Mouse (Mus musculus) neural tube, embryonic 12.5 days (tissue): ENCODE results near the gene Ccdc183. TPM values are rescaled to one million over a fixed set of nuclear protein-coding genes. Genes with fewer than 3 reads are reported as not detected.

Experiments used
- ATAC-seq: fragments of 200-750 bp; cut with Nextera tagmentation; 2 replicates; pipeline ENCODE4 v1.8.0; 2017; ENCODE audit warnings: low read depth, mild to moderate bottlenecking, moderate TSS enrichment, moderate library complexity; ENCODE audit not compliant: low FRiP score
- H3K27ac ChIP-seq: fragments of 300-500 bp; sonication (generic); 2 replicates; pipeline ENCODE4 v1.5.1; 2016
- H3K27me3 ChIP-seq: fragments of 300-500 bp; sonication (generic); replicated peaks from 2 replicates; pipeline ENCODE4 v1.6.1; 2016; ENCODE audit warnings: mild to moderate bottlenecking
- H3K36me3 ChIP-seq: fragments of 300-500 bp; sonication (generic); 2 replicates; pipeline ENCODE4 v1.6.1; 2016; ENCODE audit warnings: mild to moderate bottlenecking
- H3K4me1 ChIP-seq: fragments of 300-500 bp; sonication (generic); 2 replicates; pipeline ENCODE4 v1.6.1; 2016
- H3K4me2 ChIP-seq: fragments of 300-500 bp; sonication (generic); replicated peaks from 2 replicates; pipeline ENCODE4 v1.6.1; 2016; ENCODE audit warnings: mild to moderate bottlenecking
- H3K4me3 ChIP-seq: fragments of 300-500 bp; sonication (generic); 2 replicates; pipeline ENCODE4 v1.5.1; 2016
- H3K9ac ChIP-seq: fragments of 300-500 bp; sonication (generic); 2 replicates; pipeline ENCODE4 v1.6.1; 2016; ENCODE audit warnings: mild to moderate bottlenecking
- H3K9me3 ChIP-seq: fragments of 300-500 bp; sonication (generic); 2 replicates; pipeline ENCODE4 v1.6.1; 2016; ENCODE audit warnings: mild to moderate bottlenecking
- WGBS: fragments of 180-500 bp; shearing (Covaris S2); methylation state at CpG from one replicate; pipeline ENCODE4 v1.1.7; 2016; 5-methylcytosine and 5-hydroxymethylcytosine counted together
- polyA plus RNA-seq: library from polyadenylated mRNA; unstranded; fragments of >200 nt; fragmentation: Nextera tagmentation; extraction: Ambion mirVana; gene quantifications from 2 replicates; pipeline ENCODE4 v1.2.1, GENCODE M21; 2016

Gene Ccdc183
- 0.26 and 0.30 TPM in 2 replicates for polyA plus RNA-seq

DNA sequence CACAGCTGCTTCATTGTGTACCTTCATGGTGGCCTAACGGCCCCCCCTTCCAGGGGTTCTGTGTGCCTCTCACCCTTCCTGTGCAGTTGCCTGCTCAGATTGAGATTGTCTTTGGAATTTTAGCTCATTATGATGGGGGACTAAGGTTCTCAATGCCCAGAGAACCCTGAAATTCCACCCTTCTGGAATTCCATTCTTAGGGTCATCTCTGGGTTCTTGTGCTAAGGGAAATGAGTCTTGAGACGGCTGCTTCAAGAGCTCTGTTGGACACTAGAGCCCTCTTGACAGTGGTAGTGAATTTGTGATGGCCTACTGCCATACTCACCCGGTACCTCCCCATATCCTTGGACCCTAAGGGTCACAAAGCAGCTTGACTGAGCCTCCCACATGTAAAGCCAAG is at the start of gene Ccdc183:
TSS of gene Ccdc183 (minus strand) at position 101 of the 400 bp plus-strand sequence.
- peaks cover 40% of the 10 kb centered on the region for H3K27me3 ChIP-seq
- WGBS = 82% methylated on average over 3 of the region's 3 CpGs
- H3K9me3 ChIP-seq = no peaks in the 10 kb centered on the region
- H3K9ac ChIP-seq = 0 out of 2 replicates have a peak within 1 kb of the TSS, but pooled peaks have one; percentile 6
- H3K27ac ChIP-seq = no peak within 1 kb of the TSS
- H3K4me2 ChIP-seq = 0 out of 2 replicates have a peak within 1 kb of the TSS, but pooled peaks have one; percentile 24
- no peak for ATAC-seq
- peaks cover 16% of the 10 kb centered on the region for H3K4me1 ChIP-seq
- no peaks in the 10 kb centered on the region for H3K36me3 ChIP-seq
- no peak within 1 kb of the TSS for H3K4me3 ChIP-seq

DNA sequence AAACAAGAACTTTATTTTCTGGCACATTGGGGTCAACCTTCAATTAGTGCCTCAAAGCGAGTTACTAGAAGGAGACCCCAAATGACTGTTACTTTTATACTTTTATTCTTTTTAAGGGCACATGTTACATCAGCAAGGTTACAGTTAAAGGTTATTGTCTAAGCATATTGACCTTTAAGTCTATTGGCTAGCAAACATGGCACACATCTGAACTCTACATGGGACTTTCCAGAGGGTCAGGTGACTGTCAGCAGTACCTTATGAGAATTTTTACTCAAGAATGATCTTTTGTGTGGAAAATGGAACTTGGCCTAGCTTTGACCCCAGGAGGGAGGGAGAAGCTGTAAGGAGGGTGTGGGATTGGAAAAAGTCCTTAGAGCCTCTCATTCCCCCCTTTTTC is 49.0 kb upstream of the Ccdc183 start:
- WGBS = 74% methylated on average over 1 of the region's 1 CpGs
- Histone ChIP-seq H3K9me3 (no peaks in the 10 kb centered on the region), H3K4me1 (no peaks in the 10 kb centered on the region), H3K9ac (no peak overlapping the region), H3K4me3 (no peak overlapping the region), H3K27ac (no peak overlapping the region), H3K36me3 (no peaks in the 10 kb centered on the region), H3K4me2 (no peak overlapping the region), H3K27me3 (no peaks in the 10 kb centered on the region)
- no peak for ATAC-seq

DNA sequence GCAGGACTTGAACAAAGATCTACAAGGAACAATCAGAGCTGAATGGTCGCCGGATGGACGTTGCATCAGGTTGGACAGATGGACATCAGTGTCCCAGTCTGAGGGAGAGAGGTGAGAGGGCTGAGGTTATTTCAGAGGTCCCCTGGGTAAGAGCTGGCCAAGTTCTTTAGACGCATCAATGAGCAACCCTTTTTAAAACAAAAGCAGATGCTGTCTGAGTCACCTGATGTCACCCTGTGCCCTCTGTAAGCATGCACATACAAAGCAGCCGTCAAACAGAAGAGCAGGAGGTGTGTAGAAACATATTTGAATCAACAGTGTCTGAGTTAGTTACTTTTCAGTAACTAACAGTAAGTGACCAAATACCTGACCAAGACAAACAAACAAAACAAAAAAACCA is 46.6 kb upstream of the Ccdc183 start:
- H3K4me3 ChIP-seq = no peak overlapping the region
- no peak overlapping the region for H3K27ac ChIP-seq
- 84% methylated on average over 5 of the region's 5 CpGs for WGBS
- no peak overlapping the region for H3K9ac ChIP-seq
- H3K36me3 ChIP-seq = no peaks in the 10 kb centered on the region
- no peaks in the 10 kb centered on the region for H3K27me3 ChIP-seq
- no peak overlapping the region for H3K4me2 ChIP-seq
- ATAC-seq = no peak
- no peaks in the 10 kb centered on the region for H3K9me3 ChIP-seq
- no peaks in the 10 kb centered on the region for H3K4me1 ChIP-seq

DNA sequence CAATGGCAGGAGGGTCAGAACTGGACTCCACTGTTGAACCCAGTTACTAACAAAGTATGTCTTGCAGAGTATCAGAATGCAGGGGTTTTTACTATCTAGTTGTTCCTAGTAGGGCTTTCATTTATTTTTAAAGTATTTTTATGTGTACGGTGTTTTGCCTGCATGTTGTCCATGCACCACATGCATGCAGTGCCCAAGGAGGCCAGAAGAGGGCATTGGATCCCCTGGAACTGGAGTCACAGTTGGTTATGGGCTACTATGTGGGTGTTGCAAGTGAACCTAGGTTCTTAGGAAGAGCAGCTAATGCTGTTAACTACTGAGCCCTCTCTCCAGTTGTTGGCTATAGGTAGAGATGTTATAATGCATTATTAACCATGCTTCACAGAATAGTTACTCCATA is 46.0 kb upstream of the Ccdc183 start:
- no peaks in the 10 kb centered on the region for H3K4me1 ChIP-seq
- ATAC-seq = no peak
- no peak overlapping the region for H3K27ac ChIP-seq
- H3K9me3 ChIP-seq = no peaks in the 10 kb centered on the region
- H3K27me3 ChIP-seq = no peaks in the 10 kb centered on the region
- no peak overlapping the region for H3K4me3 ChIP-seq
- no peaks in the 10 kb centered on the region for H3K36me3 ChIP-seq
- no peak overlapping the region for H3K4me2 ChIP-seq
- H3K9ac ChIP-seq = no peak overlapping the region
- 76% methylated on average over 1 of the region's 1 CpGs for WGBS

DNA sequence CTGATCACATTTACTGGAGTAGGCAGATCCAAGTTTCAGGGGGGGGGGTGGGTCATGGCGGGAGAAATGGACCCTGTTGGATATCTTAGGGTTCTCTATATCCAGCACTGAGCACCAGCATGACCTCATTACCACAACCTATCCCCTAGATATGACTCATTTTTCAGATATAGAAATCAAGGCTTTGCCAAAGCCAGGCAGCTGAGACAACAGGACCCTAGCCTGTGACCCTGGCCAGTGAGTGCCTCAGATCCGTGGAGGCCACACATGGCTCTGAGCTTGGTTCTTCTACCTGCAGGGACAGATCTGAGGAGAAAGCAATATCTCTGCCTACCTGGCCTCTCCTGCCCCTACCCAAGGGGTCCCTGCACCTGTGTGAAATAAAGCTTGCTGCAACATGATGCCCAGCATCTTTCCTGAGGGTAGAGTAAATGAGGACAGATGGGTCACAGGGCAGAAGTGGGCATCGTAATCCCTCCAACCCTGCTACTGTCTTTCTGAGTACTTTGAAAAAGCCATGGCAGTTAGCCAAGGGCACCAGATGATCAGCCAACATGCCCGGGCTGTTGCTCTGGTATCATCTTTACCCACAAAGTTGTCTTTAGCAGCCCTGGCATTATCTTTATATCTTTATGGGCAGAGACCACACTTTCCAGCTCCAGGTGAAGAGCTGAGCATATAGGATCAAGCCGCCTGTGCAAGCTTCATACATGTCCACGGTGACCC is 43.9 kb upstream of the Ccdc183 start:
- Histone ChIP-seq H3K4me2 (no peak overlapping the region), H3K27ac (no peak overlapping the region), H3K36me3 (no peaks in the 10 kb centered on the region), H3K9ac (no peak overlapping the region), H3K9me3 (no peaks in the 10 kb centered on the region), H3K4me1 (no peaks in the 10 kb centered on the region), H3K4me3 (no peak overlapping the region), H3K27me3 (no peaks in the 10 kb centered on the region)
- 82% methylated on average over 6 of the region's 6 CpGs for WGBS
- ATAC-seq = no peak

DNA sequence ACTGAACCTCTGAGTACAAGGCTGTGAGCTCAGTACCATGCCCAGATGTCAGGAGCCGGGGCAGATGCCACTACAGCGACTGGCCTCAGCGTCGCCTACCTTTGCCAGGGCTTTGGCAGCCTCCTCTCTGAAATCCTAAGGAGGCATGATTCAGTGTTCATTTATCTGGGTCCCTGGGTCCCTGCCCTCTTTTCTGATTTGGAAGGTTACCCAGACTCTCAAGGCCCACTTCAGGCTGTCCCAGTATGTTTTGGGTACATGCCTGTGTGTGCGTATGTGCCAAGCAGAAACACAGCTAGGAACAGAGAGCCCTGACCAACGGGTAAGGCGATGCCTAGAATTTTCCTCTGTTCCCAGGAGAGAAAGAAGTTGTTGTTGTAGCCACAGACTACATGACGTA is 42.8 kb upstream of the Ccdc183 start:
- 83% methylated on average over 8 of the region's 8 CpGs for WGBS
- no peaks in the 10 kb centered on the region for H3K27me3 ChIP-seq
- H3K4me3 ChIP-seq = no peak overlapping the region
- H3K4me1 ChIP-seq = no peaks in the 10 kb centered on the region
- H3K27ac ChIP-seq = no peak overlapping the region
- H3K4me2 ChIP-seq = no peak overlapping the region
- H3K36me3 ChIP-seq = no peaks in the 10 kb centered on the region
- no peak for ATAC-seq
- H3K9ac ChIP-seq = no peak overlapping the region
- H3K9me3 ChIP-seq = no peaks in the 10 kb centered on the region

DNA sequence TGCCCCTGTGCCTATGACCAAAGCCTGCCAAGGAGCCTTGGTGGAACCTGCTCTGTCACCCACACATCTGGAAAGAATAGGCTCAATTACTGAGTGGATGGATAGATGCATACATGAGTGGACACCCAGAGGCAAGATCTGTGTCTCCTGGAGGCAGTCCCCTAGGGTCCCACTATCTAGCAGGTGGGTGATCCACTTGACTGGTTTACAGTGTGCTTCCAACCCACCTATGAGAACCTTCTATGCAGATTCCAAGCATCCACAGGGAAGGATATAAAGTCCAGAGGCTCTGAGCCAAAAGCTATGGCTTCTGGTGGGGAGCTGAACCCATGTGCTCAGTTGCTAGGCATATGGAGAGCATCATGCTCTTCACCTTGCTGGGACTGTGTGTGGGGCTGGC is 40.2 kb upstream of the Ccdc183 start, which contains the start of gene Lcn5:
TSS of gene Lcn5 (plus strand) at position 301 of the 400 bp plus-strand sequence.
- no peaks in the 10 kb centered on the region for H3K4me1 ChIP-seq
- no peak within 1 kb of the TSS for H3K9ac ChIP-seq
- no peak within 1 kb of the TSS for H3K4me3 ChIP-seq
- no peak for ATAC-seq
- H3K27me3 ChIP-seq = no peaks in the 10 kb centered on the region
- no peaks in the 10 kb centered on the region for H3K36me3 ChIP-seq
- no peak within 1 kb of the TSS for H3K4me2 ChIP-seq
- no peaks in the 10 kb centered on the region for H3K9me3 ChIP-seq
- no peak within 1 kb of the TSS for H3K27ac ChIP-seq

DNA sequence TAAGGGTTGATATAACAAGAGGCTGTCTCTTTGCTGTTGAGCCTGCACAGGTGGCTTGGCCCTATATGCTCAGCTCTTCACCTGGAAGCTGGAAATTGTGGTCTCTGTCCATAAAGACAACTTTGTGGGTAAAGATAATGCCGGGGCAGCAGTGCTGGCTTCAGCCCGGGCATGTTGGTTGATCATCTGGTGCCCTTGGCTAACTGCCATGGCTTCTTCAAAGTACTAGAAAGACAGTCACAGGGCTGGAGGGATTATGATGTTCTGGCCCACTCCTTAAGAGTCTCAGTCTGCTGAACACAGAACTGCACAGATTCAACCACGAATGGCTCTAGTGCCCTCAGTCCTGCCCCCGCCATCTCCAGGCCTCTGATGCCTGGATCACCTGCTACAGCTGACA is 39.8 kb upstream of the Ccdc183 start:
- Histone ChIP-seq H3K9ac (no peak overlapping the region), H3K4me3 (no peak overlapping the region), H3K9me3 (no peaks in the 10 kb centered on the region), H3K4me2 (no peak overlapping the region), H3K4me1 (no peaks in the 10 kb centered on the region), H3K27me3 (no peaks in the 10 kb centered on the region), H3K27ac (no peak overlapping the region), H3K36me3 (no peaks in the 10 kb centered on the region)
- WGBS = 85% methylated on average over 4 of the region's 4 CpGs
- no peak for ATAC-seq

DNA sequence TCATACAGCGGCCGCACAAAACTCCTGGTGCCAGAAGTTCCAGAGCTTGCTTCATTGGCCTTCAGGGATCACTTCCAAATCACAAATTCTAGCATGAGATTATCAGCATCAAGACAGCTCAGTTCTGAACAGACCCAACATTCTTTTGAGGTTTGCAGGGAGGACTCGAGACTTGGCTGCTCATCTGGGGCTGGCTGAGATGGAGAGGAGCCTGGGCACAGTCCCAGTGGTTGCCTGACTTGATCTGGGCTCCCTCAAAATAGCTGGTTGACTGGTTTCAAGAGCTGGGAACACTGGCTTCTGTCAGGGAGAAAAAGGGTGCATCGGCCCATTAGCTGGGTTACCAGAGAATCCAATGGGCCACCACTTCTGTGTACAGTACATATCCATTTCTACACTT is 39.2 kb upstream of the Ccdc183 start:
- Histone ChIP-seq H3K27me3 (no peaks in the 10 kb centered on the region), H3K36me3 (no peaks in the 10 kb centered on the region), H3K4me1 (no peaks in the 10 kb centered on the region), H3K4me3 (no peak overlapping the region), H3K9ac (no peak overlapping the region), H3K27ac (no peak overlapping the region), H3K4me2 (no peak overlapping the region), H3K9me3 (no peaks in the 10 kb centered on the region)
- no peak for ATAC-seq
- WGBS = 85% methylated on average over 4 of the region's 4 CpGs

DNA sequence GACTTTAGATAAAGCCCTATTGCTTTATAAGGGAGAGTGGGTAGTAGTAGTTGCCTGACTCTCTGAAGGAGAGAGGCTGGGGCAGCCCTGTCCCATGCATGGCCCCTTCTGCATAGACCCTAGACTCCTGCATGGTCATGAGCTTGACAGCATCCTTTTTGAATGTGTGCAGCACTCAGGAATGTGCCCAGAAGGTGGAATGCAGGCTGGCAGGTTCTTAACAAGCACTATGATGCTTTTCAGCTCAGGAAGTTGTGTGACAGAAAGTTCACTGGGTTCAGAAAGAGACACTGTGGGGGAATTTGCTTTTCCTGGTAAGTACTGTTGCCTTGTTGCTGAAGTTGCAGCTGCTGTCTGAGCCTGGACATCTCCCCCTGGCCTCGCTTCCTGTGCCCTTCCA is 37.0 kb upstream of the Ccdc183 start:
- Histone ChIP-seq H3K4me1 (no peaks in the 10 kb centered on the region), H3K9ac (no peak overlapping the region), H3K9me3 (no peaks in the 10 kb centered on the region), H3K27ac (no peak overlapping the region), H3K4me3 (no peak overlapping the region), H3K27me3 (no peaks in the 10 kb centered on the region), H3K4me2 (no peak overlapping the region), H3K36me3 (no peaks in the 10 kb centered on the region)
- 58% methylated on average over 1 of the region's 1 CpGs for WGBS
- ATAC-seq = no peak

DNA sequence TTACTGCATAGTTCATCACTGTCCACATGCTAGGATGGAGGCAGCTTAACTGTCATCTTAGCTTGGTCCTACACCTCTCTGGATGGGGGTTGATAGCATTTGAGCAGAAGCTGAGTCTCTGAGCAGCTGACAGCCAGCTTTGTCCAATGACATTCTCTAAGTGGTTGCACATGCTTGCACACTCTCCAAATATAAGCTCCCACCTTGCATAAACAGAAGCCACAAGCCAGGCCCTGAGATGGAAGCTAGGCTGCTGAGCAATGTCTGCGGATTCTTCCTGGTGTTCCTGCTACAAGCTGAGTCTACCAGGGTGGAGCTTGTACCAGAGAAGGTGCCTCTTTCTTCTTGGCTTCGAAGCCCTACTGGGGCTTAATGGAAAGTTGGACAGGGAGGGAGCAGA is 35.4 kb upstream of the Ccdc183 start, which contains the start of gene Lcn8:
TSS of gene Lcn8 (plus strand) at position 219 of the 400 bp plus-strand sequence.
- H3K36me3 ChIP-seq = no peaks in the 10 kb centered on the region
- no peak within 1 kb of the TSS for H3K9ac ChIP-seq
- H3K27ac ChIP-seq = no peak within 1 kb of the TSS
- H3K4me2 ChIP-seq = no peak within 1 kb of the TSS
- 83% methylated on average over 2 of the region's 2 CpGs for WGBS
- no peak within 1 kb of the TSS for H3K4me3 ChIP-seq
- ATAC-seq = no peak
- no peaks in the 10 kb centered on the region for H3K9me3 ChIP-seq
- H3K4me1 ChIP-seq = no peaks in the 10 kb centered on the region
- no peaks in the 10 kb centered on the region for H3K27me3 ChIP-seq

DNA sequence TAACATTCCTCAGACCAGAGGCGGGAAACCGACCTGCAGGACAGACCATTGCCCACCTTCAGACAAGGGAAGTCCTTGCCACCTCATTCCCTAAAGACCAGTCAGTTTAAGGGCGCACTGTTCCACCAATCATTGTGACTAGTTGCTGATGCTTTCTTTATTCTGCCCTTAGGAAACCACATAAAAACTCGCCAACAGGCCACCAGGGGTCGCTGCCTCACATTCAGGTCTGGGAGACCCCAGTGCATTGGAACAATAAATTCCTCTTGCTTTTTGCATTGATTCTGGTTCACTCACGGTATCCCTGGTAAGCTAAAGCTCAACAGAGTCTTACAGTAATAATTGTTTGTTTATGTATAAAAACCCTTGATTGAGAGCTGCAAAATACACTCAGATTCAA is 22.4 kb upstream of the Ccdc183 start:
- no peak overlapping the region for H3K4me2 ChIP-seq
- H3K9ac ChIP-seq = no peak overlapping the region
- H3K4me1 ChIP-seq = no peaks in the 10 kb centered on the region
- WGBS = 21% methylated on average over 6 of the region's 6 CpGs
- H3K27me3 ChIP-seq = no peaks in the 10 kb centered on the region
- no peaks in the 10 kb centered on the region for H3K36me3 ChIP-seq
- H3K27ac ChIP-seq = no peak overlapping the region
- no peak overlapping the region for H3K4me3 ChIP-seq
- no peak for ATAC-seq
- H3K9me3 ChIP-seq = no peaks in the 10 kb centered on the region

DNA sequence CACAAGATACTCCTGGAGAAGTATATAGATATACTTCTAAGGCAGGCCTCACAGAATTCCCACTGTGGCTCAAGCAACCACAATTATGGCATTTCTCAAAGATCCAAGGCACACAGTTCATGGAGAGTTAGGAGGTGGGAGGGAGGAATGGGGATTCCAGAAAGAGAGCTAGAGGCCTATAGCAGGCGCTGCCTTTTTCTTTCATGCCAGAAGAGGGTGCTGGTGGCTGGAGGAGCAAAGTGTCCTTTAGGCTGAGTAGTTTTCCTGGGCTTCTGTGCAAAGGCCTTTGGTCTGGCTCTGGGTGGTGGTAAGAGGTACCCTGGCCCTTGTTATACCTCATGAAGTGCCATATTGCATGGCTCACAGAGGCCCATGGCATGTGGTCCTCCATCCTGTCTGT is 16.6 kb upstream of the Ccdc183 start:
- 42% methylated on average over 1 of the region's 1 CpGs for WGBS
- H3K27ac ChIP-seq = no peak overlapping the region
- no peaks in the 10 kb centered on the region for H3K36me3 ChIP-seq
- H3K27me3 ChIP-seq = no peaks in the 10 kb centered on the region
- no peak overlapping the region for H3K9ac ChIP-seq
- no peak overlapping the region for H3K4me2 ChIP-seq
- H3K4me1 ChIP-seq = no peaks in the 10 kb centered on the region
- ATAC-seq = no peak
- no peaks in the 10 kb centered on the region for H3K9me3 ChIP-seq
- H3K4me3 ChIP-seq = no peak overlapping the region
